Mouse (Mus musculus) left cerebral cortex, postnatal 25 days (tissue): Measurements from ENCODE around the gene Suv39h2. TPM values are rescaled to one million over a fixed set of nuclear protein-coding genes. Genes with fewer than 3 reads are reported as not detected.
A peak's percentile ranks its signal among the peaks of the same experiment; 100 is the strongest.

Experiments
- DNase-seq, 2 experiments: peaks; one replicate each; pipeline ENCODE4 v3.0.0; 2022; ENCODE audit warnings: low spot score in 2 of 2, mixed read lengths in 1 of 2
- intact Hi-C: fragments of 180-260 bp; cut with DNase I; formaldehyde crosslinking; loops from one replicate; pipeline ENCODE4 v1.15.1; 2025
- total RNA-seq, 2 experiments: library from RNA; stranded (reverse); gene quantifications; 2 replicates each; pipeline ENCODE4 v1.2.3; 2021

Suv39h2 gene
- total RNA-seq, 2 experiments from 2014 or later: 3.5 to 4.4 TPM

DNA sequence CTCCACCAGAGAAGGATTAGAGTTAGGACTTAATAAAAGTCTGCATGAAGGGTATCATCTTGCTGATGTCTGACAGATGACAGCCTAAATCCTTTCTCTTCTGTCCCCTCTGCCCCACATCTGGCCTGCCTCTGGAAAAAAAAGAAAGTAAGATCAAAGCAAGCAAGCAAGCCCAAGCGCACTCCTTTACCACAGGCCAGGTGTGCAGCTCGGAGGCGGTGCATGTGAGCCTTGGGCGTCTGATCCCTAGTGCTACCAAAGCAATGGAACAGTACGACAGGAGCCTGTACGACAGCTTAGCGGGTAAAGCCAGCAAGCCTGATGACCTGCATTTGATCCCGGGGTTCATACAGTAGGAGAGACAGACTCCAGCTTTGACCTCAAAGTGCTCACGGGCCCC lies 43.9 kb downstream of the Suv39h2 start:
- intact Hi-C loops: no loop called here
- DNase-seq: no peak

- no peak for DNase-seq
- intact Hi-C loops: loop anchor here (2.0 kb wide), 1 partner anchor 50 kb away; the partner anchor contains the start of gene Suv39h2
Measured at GRCm38 (mm10) chr2:3424579-3424910, 50.3 kb downstream of the Suv39h2 start.

DNA sequence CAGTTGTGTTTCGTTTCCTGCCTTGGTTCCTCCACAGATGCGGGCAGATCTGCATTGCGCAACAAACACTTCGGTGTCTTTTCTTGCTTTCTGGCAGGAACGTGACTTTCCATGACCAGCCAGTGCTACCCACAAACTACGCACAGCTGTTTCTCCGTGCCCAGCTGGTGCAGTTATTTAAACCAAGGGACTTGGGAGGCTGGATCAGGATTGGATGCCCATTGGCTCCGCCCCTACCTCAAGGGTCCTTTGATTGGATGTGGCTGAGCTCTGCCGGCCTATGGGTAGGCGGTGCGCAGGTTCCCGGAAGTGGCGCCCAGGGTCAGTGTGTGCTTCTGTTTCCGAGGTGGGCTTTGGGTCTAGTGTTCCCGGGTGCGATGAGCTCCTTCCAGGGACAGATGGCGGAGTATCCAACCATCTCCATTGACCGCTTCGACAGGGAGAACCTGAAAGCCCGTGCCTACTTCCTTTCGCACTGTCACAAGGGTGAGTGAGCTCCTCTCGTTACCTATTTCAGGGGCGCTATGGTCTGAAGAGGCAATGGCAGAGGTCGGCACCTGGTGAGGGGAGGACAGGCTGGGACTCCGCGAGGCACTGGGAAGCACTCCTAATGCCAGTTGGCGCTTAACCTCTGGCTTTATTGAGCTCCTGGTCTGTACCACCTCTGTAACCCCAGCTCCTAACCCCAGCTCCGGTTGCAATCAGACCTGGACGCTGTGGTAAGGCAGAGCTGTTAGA lies 50.8 kb downstream of the Suv39h2 start, which contains the start of gene Dclre1c:
Gene Dclre1c (plus strand): TSS at position 291 of the 738 bp plus-strand sequence.
- DNase-seq: peak; percentile 91 to 97
- intact Hi-C loops: loop anchor here (2.0 kb wide), 1 partner anchor 51 kb away; the partner anchor contains the start of gene Suv39h2

- intact Hi-C loops: no loop called here
- no peak for DNase-seq
Measured at GRCm38 (mm10) chr2:3422548-3422947, 52.3 kb downstream of the Suv39h2 start, which contains the start of gene Meig1. TSS of gene Meig1 (minus strand) at chr2:3422648.

GRCm38 (mm10) chr2:3420157-3420556 lies 54.7 kb downstream of the Suv39h2 start:
- peak in 1 of 2 experiments; percentile 25 for DNase-seq
- intact Hi-C loops: no loop called here

- DNase-seq: peak; percentile 94 to 97
- intact Hi-C loops: loop anchor here (5.0 to 10.0 kb wide), 2 partner anchors 93 to 304 kb away; partner anchors contain the start of genes Cdnf, Fam171a1, Gm45902 and Hspa14
Measured at GRCm38 (mm10) chr2:3418883-3419431, 55.9 kb downstream of the Suv39h2 start.

GRCm38 (mm10) chr2:3415676-3416075 lies 59.2 kb downstream of the Suv39h2 start:
- intact Hi-C loops: loop anchor here (2.0 to 10.0 kb wide), 3 partner anchors 67 to 301 kb away; partner anchors contain the start of genes Cdnf, Fam171a1, Gm45902 and Hspa14

DNA sequence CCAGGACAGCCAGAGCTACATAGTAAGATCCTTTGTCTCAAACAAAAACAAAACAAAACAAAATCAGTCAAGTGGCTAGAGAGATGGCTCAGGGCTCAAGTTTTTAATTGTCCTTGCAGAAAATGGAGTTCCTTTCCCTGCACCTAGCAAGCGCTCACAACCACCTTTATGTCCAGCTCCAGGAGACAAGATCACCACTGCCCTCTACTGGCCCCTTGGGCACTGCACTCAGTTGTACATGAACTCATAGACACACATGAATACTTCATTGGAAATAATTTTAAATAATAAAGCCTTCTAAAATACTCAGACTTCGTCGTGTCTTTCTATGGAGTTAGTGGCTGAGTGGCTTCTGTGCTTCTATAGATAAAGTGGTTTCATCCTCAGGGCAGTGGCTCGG lies 60.6 kb downstream of the Suv39h2 start:
- intact Hi-C loops: loop anchor here (2.0 to 10.0 kb wide), 2 partner anchors 65 to 299 kb away; partner anchors contain the start of gene Fam171a1
- DNase-seq: peak; percentile 46 to 64

More at GRCm38 (mm10) chr2:3415676-3416075, 59.2 kb downstream of the Suv39h2 start:
- DNase-seq: no peak

- no peak for DNase-seq
- intact Hi-C loops: no loop called here
Measured at GRCm38 (mm10) chr2:3407756-3408155, 67.1 kb downstream of the Suv39h2 start.

GRCm38 (mm10) chr2:3405981-3406380 lies 68.8 kb downstream of the Suv39h2 start:
- peak in 1 of 2 experiments; percentile 59 for DNase-seq
- intact Hi-C loops: no loop called here

Other genes with a start within 250 kb of the Suv39h2 start
- gene Nmt2, start 190.8 kb downstream of the Suv39h2 start, total RNA-seq: 10 to 100 TPM; 90.4 to 95.3 TPM
- gene Rpp38, start 142.4 kb downstream of the Suv39h2 start, total RNA-seq: 10 to 100 TPM; 10.3 to 11.0 TPM
- under 1 TPM in 1 of 2 experiments, not detected in 1; 0.94 TPM for gene Acbd7, start 138.9 kb downstream of the Suv39h2 start, total RNA-seq
- gene Olah, start 77.8 kb downstream of the Suv39h2 start, total RNA-seq: under 1 TPM in 1 of 2 experiments, not detected in 1; 0.18 TPM
- 1 to 10 TPM; 3.3 to 4.6 TPM for gene Meig1, start 52.4 kb downstream of the Suv39h2 start, total RNA-seq
- 10 to 100 TPM; 10.2 to 11.4 TPM for gene Dclre1c, start 50.9 kb downstream of the Suv39h2 start, total RNA-seq
- gene Gm45902, start 37.8 kb upstream of the Suv39h2 start, total RNA-seq: 1 to 10 TPM; 4.0 to 5.4 TPM
- gene Hspa14, start 37.8 kb upstream of the Suv39h2 start, total RNA-seq: 10 to 100 TPM; 42.8 to 46.9 TPM
- 1 to 10 TPM in 1 of 2 experiments, under 1 TPM in 1; 0.85 to 1.1 TPM for gene Cdnf, start 38.0 kb upstream of the Suv39h2 start, total RNA-seq
- 1 to 10 TPM; 8.6 to 9.6 TPM for gene Fam107b, start 95.5 kb upstream of the Suv39h2 start, total RNA-seq